In genomic region chr5:36373246-36373891, GRCm38 (mm10) we compare ENCODE assay signal across 10 mouse cellular contexts. TPM values are rescaled to one million over a fixed set of nuclear protein-coding genes. Genes with fewer than 3 reads are reported as not detected.
DNase-seq lines count a peak whose midpoint lies in the region; ATAC-seq lines count a peak whose summit lies in the region.
"Had no signal": no experiment of that assay in that cellular context is flagged by ENCODE, and none has a peak within 500 bp of the region (broad histone marks: within the 10 kb centered on the region; RNA-seq: fewer than 3 reads in every experiment).

No protein-coding gene starts in this region.

- no peak overlapping the region for H3K4me3 ChIP-seq in heart, embryonic 15.5 days
- peak overlapping the region; percentile 21 for H3K4me3 ChIP-seq in limb, embryonic 10.5 days
- H3K4me3 ChIP-seq in forebrain, embryonic 13.5 days = no peak overlapping the region

- peak; percentile 96 for DNase-seq in heart, adult 11 months
- DNase-seq in heart, postnatal 25 days (ENCODE audit: low spot score) = no peak
- peak; percentile 46 for DNase-seq in R1 (ENCODE audit: low read depth, low spot score)
- peak; percentile 79 for DNase-seq in limb, embryonic 10.5 days (ENCODE audit: low spot score)
- peak; percentile 65 for DNase-seq in retina, embryonic 14.5 days (ENCODE audit: low spot score)
- DNase-seq in testis, postnatal 14 days (ENCODE audit: low spot score) = no peak

- H3K4me2 ChIP-seq in heart, embryonic 15.5 days = 0 out of 2 replicates have a peak overlapping the region, but pooled peaks have one; percentile 8
- H3K4me2 ChIP-seq in forebrain, embryonic 13.5 days = no peak overlapping the region

- WGBS in heart, embryonic 15.5 days = 24% methylated on average over 11 of the region's 11 CpGs
- 5% methylated on average over 11 of the region's 11 CpGs for WGBS in limb, embryonic 10.5 days
- WGBS in forebrain, embryonic 13.5 days = 56% methylated on average over 11 of the region's 11 CpGs

- no peaks in the 10 kb centered on the region for H3K36me3 ChIP-seq in heart, embryonic 15.5 days
- no peaks in the 10 kb centered on the region for H3K36me3 ChIP-seq in limb, embryonic 10.5 days
- H3K36me3 ChIP-seq in forebrain, embryonic 13.5 days (ENCODE audit: poor library complexity, severe bottlenecking) = no peaks in the 10 kb centered on the region

- H3K9me3 ChIP-seq in heart, embryonic 15.5 days (replicated peaks) = no peaks in the 10 kb centered on the region
- no peaks in the 10 kb centered on the region for H3K9me3 ChIP-seq in limb, embryonic 10.5 days (replicated peaks)
- H3K9me3 ChIP-seq in forebrain, embryonic 13.5 days (replicated peaks) = no peaks in the 10 kb centered on the region

- 0 out of 2 replicates have a peak overlapping the region, but pooled peaks have one; percentile 22 for H3K9ac ChIP-seq in heart, embryonic 15.5 days
- no peak overlapping the region for H3K9ac ChIP-seq in forebrain, embryonic 13.5 days

- ATAC-seq in heart, embryonic 15.5 days (replicated peaks; ENCODE audit: insufficient number of reproducible peaks, insufficient read depth, low FRiP score, low read depth) = peak; percentile 27; the same call in 1 of the 2 replicates
- ATAC-seq in forebrain, embryonic 13.5 days = no peak
- ATAC-seq: Patski had no signal

- no peaks in the 10 kb centered on the region for H3K27me3 ChIP-seq in heart, embryonic 15.5 days
- H3K27me3 ChIP-seq in limb, embryonic 10.5 days (ENCODE audit: low read depth, poor library complexity, severe bottlenecking) = no peaks in the 10 kb centered on the region
- no peaks in the 10 kb centered on the region for H3K27me3 ChIP-seq in forebrain, embryonic 13.5 days
- H3K27me3 ChIP-seq: Patski had no signal

- peak overlapping the region; percentile 31; the same call in 1 of the 2 replicates for H3K27ac ChIP-seq in heart, embryonic 15.5 days
- peak overlapping the region; percentile 87 for H3K27ac ChIP-seq in limb, embryonic 10.5 days
- no peak overlapping the region for H3K27ac ChIP-seq in forebrain, embryonic 13.5 days
- H3K27ac ChIP-seq: macrophage had no signal

- intact Hi-C loops in heart, postnatal 25 days (cut with DNase I) = no loop called here

- peaks cover 79% of the 10 kb centered on the region for H3K4me1 ChIP-seq in heart, embryonic 15.5 days (replicated peaks)
- H3K4me1 ChIP-seq in limb, embryonic 10.5 days = peaks cover 98% of the 10 kb centered on the region
- peaks cover 46% of the 10 kb centered on the region for H3K4me1 ChIP-seq in forebrain, embryonic 13.5 days

RNA-seq across cellular contexts. Expression of gene Sorcs2, which starts 24.6 kb away (rescaled TPM):
- 10 to 100 TPM in 1 of 2 experiments, 1 to 10 TPM in 1; 9.7 to 13.1 TPM for total RNA-seq in heart, postnatal 25 days (2021)
- 8.6 and 12.1 TPM in 2 replicates for polyA plus RNA-seq in heart, embryonic 15.5 days (2015; fragmentation: Nextera tagmentation; extraction: Ambion mirVana)
- polyA plus RNA-seq in limb, embryonic 10.5 days (2016; fragmentation: Nextera tagmentation; extraction: Ambion mirVana) = 6.1 and 8.3 TPM in 2 replicates
- polyA plus RNA-seq in forebrain, embryonic 13.5 days (2015; fragmentation: Nextera tagmentation; extraction: Ambion mirVana) = 6.5 and 8.4 TPM in 2 replicates
- polyA plus RNA-seq: macrophage had no signal

Comparison
In these comparisons a context has a peak if more than half of its experiments do, and no peak if none do; other contexts are left out.
1. DNase-seq: peak in heart, adult 11 months (single experiment), R1 (single experiment), limb, embryonic 10.5 days (single experiment) and retina, embryonic 14.5 days (single experiment); none in heart, postnatal 25 days (single experiment) and testis, postnatal 14 days (single experiment).